Mouse (Mus musculus) limb, embryonic 14.5 days (tissue): ENCODE measurements around the gene Esr2. TPM values are rescaled to one million over a fixed set of nuclear protein-coding genes. Genes with fewer than 3 reads are reported as not detected.

Source experiments
- ATAC-seq: fragments of 200-750 bp; cut with Nextera tagmentation; 2 replicates; pipeline ENCODE4 v1.8.0; 2017; ENCODE audit warnings: low read depth, moderate number of reproducible peaks, moderate TSS enrichment; ENCODE audit not compliant: low FRiP score
- DNase-seq: peaks from one replicate; pipeline ENCODE4 v3.0.0-alpha.2; 2015; ENCODE audit warnings: low spot score
- H3K27ac ChIP-seq: fragments of 300-500 bp; sonication (generic); replicated peaks from 2 replicates; pipeline ENCODE4 v1.5.1; 2014; ENCODE audit warnings: low read depth, mild to moderate bottlenecking, low read length, moderate library complexity, mixed read lengths
- H3K27me3 ChIP-seq: fragments of 300-500 bp; sonication (generic); 2 replicates; pipeline ENCODE4 v1.6.1; 2014; ENCODE audit warnings: low read length, mixed read lengths; ENCODE audit not compliant: control insufficient read depth, insufficient read depth
- H3K36me3 ChIP-seq: fragments of 300-500 bp; sonication (generic); 2 replicates; pipeline ENCODE4 v1.6.1; 2014; ENCODE audit warnings: mild to moderate bottlenecking, low read length, moderate library complexity, mixed read lengths; ENCODE audit not compliant: control insufficient read depth, insufficient read depth
- H3K4me1 ChIP-seq: fragments of 300-500 bp; sonication (generic); 2 replicates; pipeline ENCODE4 v1.6.1; 2014; ENCODE audit warnings: antibody characterized with exemption, low read length, mixed read lengths; ENCODE audit not compliant: control insufficient read depth, insufficient read depth
- H3K4me2 ChIP-seq: fragments of 300-500 bp; sonication (generic); replicated peaks from 2 replicates; pipeline ENCODE4 v1.6.1; 2014; ENCODE audit warnings: low read depth, mild to moderate bottlenecking, low read length, moderate library complexity; ENCODE audit not compliant: severe bottlenecking
- H3K4me3 ChIP-seq: fragments of 300-500 bp; sonication (generic); replicated peaks from 2 replicates; pipeline ENCODE4 v1.5.1; 2014; ENCODE audit warnings: low read length
- H3K9ac ChIP-seq: fragments of 300-500 bp; sonication (generic); 2 replicates; pipeline ENCODE4 v1.6.1; 2014; ENCODE audit warnings: mild to moderate bottlenecking, low read depth, low read length, moderate library complexity; ENCODE audit not compliant: severe bottlenecking
- H3K9me3 ChIP-seq: fragments of 300-500 bp; sonication (generic); 2 replicates; pipeline ENCODE4 v1.6.1; 2016; ENCODE audit warnings: low read length; ENCODE audit not compliant: control insufficient read depth
- POLR2A ChIP-seq: fragments of 200-500 bp; IDR thresholded peaks from 2 replicates; pipeline ENCODE4 v1.8.0; 2012; ENCODE audit warnings: inconsistent platforms, mild to moderate bottlenecking, moderate library complexity, borderline replicate concordance; ENCODE audit not compliant: insufficient read depth, insufficient read length; ENCODE audit errors: extremely low read depth
- WGBS: fragments of 180-500 bp; shearing (Covaris S2); extraction: QIAGEN DNeasy Blood & Tissue Kit; methylation state at CpG from one replicate; pipeline ENCODE4 v1.1.7; 2014; 5-methylcytosine and 5-hydroxymethylcytosine counted together
- polyA plus RNA-seq, 2 experiments: library from polyadenylated mRNA; depleted of rRNA in 1 of 2; stranded (reverse) in 1 of 2; unstranded in 1 of 2; fragments of >200 nt; fragmentation: Nextera tagmentation in 1 of 2; extraction: Ambion mirVana in 1 of 2; gene quantifications; 2 replicates each; pipeline versions ENCODE4 v1.2.1 to v1.2.3; 2012 to 2014

Esr2 gene
- polyA plus RNA-seq, 2 experiments: 0.10 to 0.24 TPM

GRCm38 (mm10) chr12:76182831-76183230 lies 5.8 kb upstream of the Esr2 start:
- WGBS: 90% methylated on average over 6 of the region's 6 CpGs
- H3K9ac ChIP-seq: no peak overlapping the region

GRCm38 (mm10) chr12:76181471-76181870 lies 4.4 kb upstream of the Esr2 start:
- no peak for TF ChIP-seq POLR2A
- H3K4me2 ChIP-seq: no peak overlapping the region
- no peak overlapping the region for H3K9ac ChIP-seq
- no peak overlapping the region for H3K27ac ChIP-seq
- no peaks in the 10 kb centered on the region for H3K9me3 ChIP-seq
- no peaks in the 10 kb centered on the region for H3K4me1 ChIP-seq
- H3K4me3 ChIP-seq: no peak overlapping the region
- ATAC-seq (no peak), DNase-seq (no peak)
- WGBS: 66% methylated on average over 8 of the region's 8 CpGs
- no peaks in the 10 kb centered on the region for H3K36me3 ChIP-seq
- H3K27me3 ChIP-seq: no peaks in the 10 kb centered on the region

More at GRCm38 (mm10) chr12:76182831-76183230, 5.8 kb upstream of the Esr2 start:
- no peak overlapping the region for H3K4me2 ChIP-seq
- ATAC-seq: no peak
- TF ChIP-seq POLR2A: no peak
- no peak for DNase-seq
- H3K27ac ChIP-seq: no peak overlapping the region
- H3K4me3 ChIP-seq: no peak overlapping the region
- H3K27me3 ChIP-seq: no peaks in the 10 kb centered on the region
- H3K4me1 ChIP-seq: no peaks in the 10 kb centered on the region
- no peaks in the 10 kb centered on the region for H3K36me3 ChIP-seq
- no peaks in the 10 kb centered on the region for H3K9me3 ChIP-seq

- WGBS: 68% methylated on average over 6 of the region's 6 CpGs
- no peak overlapping the region for H3K4me3 ChIP-seq
- no peaks in the 10 kb centered on the region for H3K27me3 ChIP-seq
- H3K36me3 ChIP-seq: no peaks in the 10 kb centered on the region
- ATAC-seq: no peak
- H3K9ac ChIP-seq: no peak overlapping the region
- DNase-seq: no peak
- TF ChIP-seq POLR2A: no peak
- H3K4me1 ChIP-seq: no peaks in the 10 kb centered on the region
- H3K9me3 ChIP-seq: no peaks in the 10 kb centered on the region
- no peak overlapping the region for H3K4me2 ChIP-seq
- no peak overlapping the region for H3K27ac ChIP-seq
Observed at GRCm38 (mm10) chr12:76180442-76180841, 3.4 kb upstream of the Esr2 start.

- H3K4me2 ChIP-seq: no peak overlapping the region
- H3K27me3 ChIP-seq: no peaks in the 10 kb centered on the region
- no peak overlapping the region for H3K27ac ChIP-seq
- no peaks in the 10 kb centered on the region for H3K9me3 ChIP-seq
- DNase-seq (no peak), ATAC-seq (no peak)
- no peak overlapping the region for H3K9ac ChIP-seq
- no peak overlapping the region for H3K4me3 ChIP-seq
- no peaks in the 10 kb centered on the region for H3K4me1 ChIP-seq
- TF ChIP-seq POLR2A: no peak
- 59% methylated on average over 4 of the region's 4 CpGs for whole genome bisulfite sequencing
- no peaks in the 10 kb centered on the region for H3K36me3 ChIP-seq
Observed at GRCm38 (mm10) chr12:76179527-76179926, 2.5 kb upstream of the Esr2 start.

- no peak for TF ChIP-seq POLR2A
- H3K27ac ChIP-seq: no peak overlapping the region
- no peak overlapping the region for H3K9ac ChIP-seq
- no peaks in the 10 kb centered on the region for H3K36me3 ChIP-seq
- no peaks in the 10 kb centered on the region for H3K27me3 ChIP-seq
- H3K4me1 ChIP-seq: no peaks in the 10 kb centered on the region
- no peak overlapping the region for H3K4me3 ChIP-seq
- no peak overlapping the region for H3K4me2 ChIP-seq
- WGBS: 31% methylated on average over 5 of the region's 5 CpGs
- ATAC-seq (no peak), DNase-seq (peak; percentile 16)
- no peaks in the 10 kb centered on the region for H3K9me3 ChIP-seq
Observed at GRCm38 (mm10) chr12:76179051-76179450, 2.0 kb upstream of the Esr2 start.
